ENCODE assay signal across 27 mouse cellular contexts in genomic region chr3:30486422-30486821, GRCm38 (mm10).
A peak's percentile ranks its signal among the peaks of the same experiment; 100 is the strongest.
DNase-seq lines count a peak whose midpoint lies in the region; ATAC-seq and TF ChIP-seq lines count a peak whose summit lies in the region.
"Had no signal": no experiment of that assay in that cellular context is flagged by ENCODE, and none has a peak within 500 bp of the region (broad histone marks: within the 10 kb centered on the region; RNA-seq: fewer than 3 reads in every experiment).

No protein-coding gene starts in this region.

- peaks cover 9% of the 10 kb centered on the region; the same call in 1 of the 2 replicates for H3K4me1 ChIP-seq in intestine, embryonic 16.5 days (ENCODE audit: control insufficient read depth, insufficient read depth, low read length)
- H3K4me1 ChIP-seq in intestine, embryonic 15.5 days (replicated peaks), result 0 out of 2 replicates have a peak, but pooled peaks cover 6% of the 10 kb centered on the region
- 0 out of 2 replicates have a peak, but pooled peaks cover 4% of the 10 kb centered on the region for H3K4me1 ChIP-seq in intestine, postnatal 0 days (replicated peaks; ENCODE audit: control insufficient read depth, insufficient read depth, low read length)
- H3K4me1 ChIP-seq in stomach, embryonic 16.5 days (ENCODE audit: control insufficient read depth, insufficient read depth, low read length), result peaks cover 9% of the 10 kb centered on the region
- H3K4me1 ChIP-seq in forebrain, embryonic 10.5 days, result peaks cover 28% of the 10 kb centered on the region
- peaks cover 5% of the 10 kb centered on the region for H3K4me1 ChIP-seq in heart, adult 2 months (ENCODE audit: control insufficient read depth, insufficient read depth, low read length)
- H3K4me1 ChIP-seq: embryonic facial prominence, embryonic 13.5 days; embryonic facial prominence, embryonic 15.5 days; forebrain, embryonic 13.5 days; forebrain, embryonic 15.5 days had no signal

- no peak overlapping the region for H3K4me2 ChIP-seq in intestine, embryonic 16.5 days (ENCODE audit: low read depth, low read length)
- H3K4me2 ChIP-seq in intestine, embryonic 15.5 days (replicated peaks), result no peak overlapping the region
- no peak overlapping the region for H3K4me2 ChIP-seq in intestine, postnatal 0 days (replicated peaks; ENCODE audit: low read depth)
- H3K4me2 ChIP-seq in stomach, embryonic 16.5 days (ENCODE audit: low read depth, low read length), result no peak overlapping the region
- H3K4me2 ChIP-seq: embryonic facial prominence, embryonic 13.5 days; embryonic facial prominence, embryonic 15.5 days; forebrain, embryonic 13.5 days; forebrain, embryonic 15.5 days had no signal

- H3K9ac ChIP-seq in intestine, embryonic 16.5 days (ENCODE audit: low read depth, low read length), result no peak overlapping the region
- no peak overlapping the region for H3K9ac ChIP-seq in intestine, embryonic 15.5 days
- no peak overlapping the region for H3K9ac ChIP-seq in intestine, postnatal 0 days (ENCODE audit: low read depth, low read length)
- no peak overlapping the region for H3K9ac ChIP-seq in stomach, embryonic 16.5 days (ENCODE audit: low read length)
- no peak overlapping the region for H3K9ac ChIP-seq in heart, adult 2 months (ENCODE audit: low read depth, low read length)
- H3K9ac ChIP-seq: embryonic facial prominence, embryonic 13.5 days; embryonic facial prominence, embryonic 15.5 days; forebrain, embryonic 13.5 days; forebrain, embryonic 15.5 days; forebrain, postnatal 0 days had no signal

- H3K9me3 ChIP-seq in intestine, embryonic 16.5 days (ENCODE audit: control insufficient read depth, low read length), result no peaks in the 10 kb centered on the region
- no peaks in the 10 kb centered on the region for H3K9me3 ChIP-seq in intestine, embryonic 15.5 days
- no peaks in the 10 kb centered on the region for H3K9me3 ChIP-seq in intestine, postnatal 0 days (ENCODE audit: control insufficient read depth)
- H3K9me3 ChIP-seq in stomach, embryonic 16.5 days (replicated peaks; ENCODE audit: control insufficient read depth, low read length), result no peaks in the 10 kb centered on the region
- H3K9me3 ChIP-seq in forebrain, embryonic 10.5 days, result no peaks in the 10 kb centered on the region
- H3K9me3 ChIP-seq: embryonic facial prominence, embryonic 13.5 days; embryonic facial prominence, embryonic 15.5 days; forebrain, embryonic 13.5 days; forebrain, embryonic 15.5 days; G1E had no signal

- no peak for TF ChIP-seq EP300 in heart, adult 2 months (IDR thresholded peaks at IDR 0.05; ENCODE audit: insufficient read depth, low read depth, low read length)

- ATAC-seq in intestine, embryonic 16.5 days, result peak; percentile 51
- no peak for ATAC-seq in intestine, embryonic 15.5 days
- peak; percentile 63 for ATAC-seq in intestine, postnatal 0 days
- peak; percentile 34; the same call in 1 of the 2 replicates for ATAC-seq in stomach, embryonic 16.5 days (ENCODE audit: insufficient read depth, low FRiP score)
- ATAC-seq: CD4-positive, CD25-positive, alpha-beta regulatory T cell, adult 4 months; forebrain, embryonic 13.5 days; forebrain, embryonic 15.5 days; forebrain, postnatal 0 days; Patski had no signal

- no peaks in the 10 kb centered on the region for H3K36me3 ChIP-seq in intestine, embryonic 16.5 days (ENCODE audit: control insufficient read depth, insufficient read depth, low read length)
- H3K36me3 ChIP-seq in intestine, embryonic 15.5 days, result no peaks in the 10 kb centered on the region
- H3K36me3 ChIP-seq in intestine, postnatal 0 days (ENCODE audit: control insufficient read depth, insufficient read depth), result no peaks in the 10 kb centered on the region
- no peaks in the 10 kb centered on the region for H3K36me3 ChIP-seq in stomach, embryonic 16.5 days (ENCODE audit: control insufficient read depth, insufficient read depth, low read length)
- peaks cover 10% of the 10 kb centered on the region for H3K36me3 ChIP-seq in forebrain, embryonic 10.5 days (replicated peaks)
- H3K36me3 ChIP-seq in heart, adult 2 months (ENCODE audit: control insufficient read depth, insufficient read depth, low read length), result no peaks in the 10 kb centered on the region
- H3K36me3 ChIP-seq: embryonic facial prominence, embryonic 13.5 days; embryonic facial prominence, embryonic 15.5 days; forebrain, embryonic 15.5 days; G1E had no signal

- no peak for TF ChIP-seq POLR2A in heart, adult 2 months (IDR thresholded peaks at IDR 0.05; ENCODE audit: insufficient read depth, low read depth, low read length)

- H3K4me3 ChIP-seq in intestine, embryonic 16.5 days (ENCODE audit: low read length), result no peak overlapping the region
- H3K4me3 ChIP-seq in intestine, embryonic 15.5 days (replicated peaks), result no peak overlapping the region
- H3K4me3 ChIP-seq in intestine, postnatal 0 days (ENCODE audit: low read depth, low read length), result no peak overlapping the region
- H3K4me3 ChIP-seq in stomach, embryonic 16.5 days (replicated peaks; ENCODE audit: low read length), result no peak overlapping the region
- no peak overlapping the region for H3K4me3 ChIP-seq in forebrain, embryonic 10.5 days
- H3K4me3 ChIP-seq in heart, adult 2 months, result no peak overlapping the region
- H3K4me3 ChIP-seq: embryonic facial prominence, embryonic 13.5 days; embryonic facial prominence, embryonic 15.5 days; erythroblast, embryonic 14.5 days; forebrain, embryonic 13.5 days; forebrain, embryonic 15.5 days had no signal

- H3K27me3 ChIP-seq in intestine, embryonic 16.5 days (replicated peaks; ENCODE audit: control insufficient read depth, insufficient read depth, low read length), result no peaks in the 10 kb centered on the region
- H3K27me3 ChIP-seq in intestine, embryonic 15.5 days (replicated peaks), result no peaks in the 10 kb centered on the region
- no peaks in the 10 kb centered on the region for H3K27me3 ChIP-seq in intestine, postnatal 0 days (replicated peaks; ENCODE audit: control insufficient read depth, insufficient read depth, low read length)
- H3K27me3 ChIP-seq in stomach, embryonic 16.5 days (ENCODE audit: control insufficient read depth, insufficient read depth, low read length), result no peaks in the 10 kb centered on the region
- H3K27me3 ChIP-seq in forebrain, embryonic 10.5 days (ENCODE audit: poor library complexity, severe bottlenecking), result no peaks in the 10 kb centered on the region
- no peaks in the 10 kb centered on the region for H3K27me3 ChIP-seq in heart, adult 2 months (ENCODE audit: control insufficient read depth, insufficient read depth, low read length)
- H3K27me3 ChIP-seq: CH12.LX; embryonic facial prominence, embryonic 13.5 days; embryonic facial prominence, embryonic 15.5 days; forebrain, embryonic 13.5 days; forebrain, embryonic 15.5 days had no signal

- H3K79me2 ChIP-seq in heart, adult 2 months (replicated peaks; ENCODE audit: control insufficient read depth, insufficient read depth, low read length), result no peaks in the 10 kb centered on the region

- intact Hi-C loops in heart, adult 2 months (cut with DNase I), result no loop called here

- WGBS in intestine, embryonic 16.5 days, result 60% methylated on average over 4 of the region's 4 CpGs
- WGBS in intestine, embryonic 15.5 days, result 64% methylated on average over 4 of the region's 4 CpGs
- WGBS in intestine, postnatal 0 days, result 29% methylated on average over 4 of the region's 4 CpGs
- 77% methylated on average over 4 of the region's 4 CpGs for whole genome bisulfite sequencing in stomach, embryonic 16.5 days
- WGBS in forebrain, embryonic 10.5 days, result 91% methylated on average over 4 of the region's 4 CpGs
- WGBS in heart, adult 2 months, result 90% methylated on average over 4 of the region's 4 CpGs

- DNase-seq in forebrain, embryonic 10.5 days (ENCODE audit: extremely low spot score, low spot score), result no peak
- no peak for DNase-seq in heart, adult 2 months
- DNase-seq: adrenal gland, adult 2 months; adrenal gland, postnatal 10 days; adrenal gland, postnatal 25 days; B cell, adult 2 months; cerebellum, adult 11 months; cerebellum, adult 18-20 months; cerebellum, adult 8-10 months; cerebellum, adult 9-11 months; cerebellum, postnatal 14 days; cerebellum, postnatal 36 days; embryo, embryonic 11 days; forebrain, postnatal 0 days had no signal

- TF ChIP-seq CTCF in intestine, postnatal 0 days (IDR thresholded peaks at IDR 0.05; ENCODE audit: low read depth), result no peak
- no peak for TF ChIP-seq CTCF in heart, adult 2 months (IDR thresholded peaks at IDR 0.05)

- H3K27ac ChIP-seq in intestine, embryonic 16.5 days (ENCODE audit: low read length), result no peak overlapping the region
- no peak overlapping the region for H3K27ac ChIP-seq in intestine, embryonic 15.5 days
- no peak overlapping the region for H3K27ac ChIP-seq in intestine, postnatal 0 days (ENCODE audit: low read depth, low read length)
- no peak overlapping the region for H3K27ac ChIP-seq in stomach, embryonic 16.5 days (ENCODE audit: low read length)
- H3K27ac ChIP-seq in forebrain, embryonic 10.5 days, result no peak overlapping the region
- H3K27ac ChIP-seq in heart, adult 2 months, result no peak overlapping the region
- H3K27ac ChIP-seq: embryonic facial prominence, embryonic 13.5 days; embryonic facial prominence, embryonic 15.5 days; forebrain, embryonic 13.5 days; forebrain, embryonic 15.5 days had no signal
